Mouse (Mus musculus) fat pad, adult 2 months (tissue): ENCODE data around the gene Hsdl1.

Experiments used
- DNase-seq: peaks from one replicate; pipeline ENCODE4 v3.0.0-alpha.2; 2011; ENCODE audit warnings: low read depth, low spot score; ENCODE audit errors: extremely low read depth

Hsdl1 gene

GRCm38 (mm10) chr8:119531973-119532372 is 43.0 kb downstream of the Hsdl1 start:
- DNase-seq = no peak

- no peak for DNase-seq
Measured at GRCm38 (mm10) chr8:119531397-119531796, 43.6 kb downstream of the Hsdl1 start.

GRCm38 (mm10) chr8:119530937-119531336 is 44.0 kb downstream of the Hsdl1 start:
- no peak for DNase-seq

GRCm38 (mm10) chr8:119528762-119529161 is 46.2 kb downstream of the Hsdl1 start:
- no peak for DNase-seq

- no peak for DNase-seq
Measured at GRCm38 (mm10) chr8:119520102-119520501, 54.9 kb downstream of the Hsdl1 start.

GRCm38 (mm10) chr8:119516674-119517073 is 58.3 kb downstream of the Hsdl1 start:
- DNase-seq = no peak

- DNase-seq = no peak
Measured at GRCm38 (mm10) chr8:119515767-119516166, 59.2 kb downstream of the Hsdl1 start.

GRCm38 (mm10) chr8:119514940-119515339 is 60.0 kb downstream of the Hsdl1 start:
- no peak for DNase-seq

- DNase-seq = no peak
Measured at GRCm38 (mm10) chr8:119513405-119513804, 61.6 kb downstream of the Hsdl1 start.
